Mouse (Mus musculus): ENCODE measurements around the gene Eefsec.
A peak's percentile ranks its signal among the peaks of the same experiment; 100 is the strongest.

The Eefsec gene

DNA sequence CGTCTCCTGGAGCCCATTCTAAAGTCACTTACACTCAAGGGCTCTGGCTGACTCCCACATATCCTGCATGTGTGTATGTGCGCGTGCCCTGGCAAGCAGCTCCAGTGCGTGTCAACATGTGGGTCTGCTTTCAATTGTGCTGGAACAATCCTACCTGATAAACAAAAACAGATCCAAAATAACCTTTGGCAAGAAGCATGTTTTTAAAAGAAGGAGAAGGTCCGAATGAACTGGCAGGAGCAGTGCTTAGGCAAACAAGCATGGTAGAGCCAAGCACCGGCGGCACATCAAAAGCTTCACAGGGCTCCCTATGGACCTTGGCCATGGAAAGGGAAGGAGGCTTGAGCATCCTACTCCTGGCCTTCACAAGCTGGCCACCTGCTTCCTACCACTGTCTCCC is 105.6 kb downstream of the Eefsec start:
- DNase-seq = no peak

- DNase-seq = no peak
These were observed 117.0 kb downstream of the Eefsec start for GRCm38 (mm10) chr6:88329336-88329735.

- DNase-seq = no peak
These were observed 124.5 kb downstream of the Eefsec start for GRCm38 (mm10) chr6:88321879-88322278.

DNA sequence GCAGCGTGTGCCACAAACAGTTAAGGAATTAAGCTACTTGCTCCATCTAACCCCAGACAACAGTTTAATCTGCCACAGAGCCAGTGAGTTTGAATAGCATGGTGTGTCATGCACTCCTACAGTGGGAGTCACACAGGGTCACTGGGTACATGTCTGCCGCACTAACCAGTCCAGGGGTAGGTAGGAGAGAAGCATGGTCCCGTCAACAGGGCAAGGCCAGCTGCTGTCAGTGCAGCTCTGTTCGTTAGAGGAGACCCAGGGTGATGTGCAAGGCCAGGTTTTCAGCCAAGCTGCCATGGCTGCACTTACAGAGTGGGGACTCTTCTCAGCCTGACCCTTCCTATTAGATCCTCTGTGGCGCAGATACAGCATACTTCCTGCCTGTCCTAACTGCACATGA is 125.1 kb downstream of the Eefsec start:
- no peak for DNase-seq

- DNase-seq = no peak
These were observed 126.6 kb downstream of the Eefsec start for GRCm38 (mm10) chr6:88319735-88320134.

DNA sequence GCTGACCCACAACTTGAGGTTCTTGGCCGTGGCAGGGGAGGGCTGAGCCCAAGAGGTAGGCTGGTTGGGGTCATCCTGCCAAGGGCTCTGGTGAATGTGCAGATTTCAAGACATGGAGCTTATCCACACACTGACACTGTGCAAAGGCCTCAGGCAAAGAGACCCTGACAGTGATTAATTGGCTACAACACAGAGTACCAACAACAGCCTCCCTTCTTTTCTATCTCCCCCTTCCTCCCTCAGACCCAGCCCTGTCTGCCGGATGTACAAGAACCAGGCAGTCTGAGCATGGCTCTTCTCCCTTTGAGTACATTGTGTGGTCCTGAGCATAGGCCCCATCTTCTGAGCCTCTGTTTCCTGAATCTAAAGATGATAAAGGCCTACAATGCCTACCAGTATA is 131.0 kb downstream of the Eefsec start:
- DNase-seq = peak; percentile 20

- no peak for DNase-seq
These were observed 132.4 kb downstream of the Eefsec start for GRCm38 (mm10) chr6:88313937-88314336.

DNA sequence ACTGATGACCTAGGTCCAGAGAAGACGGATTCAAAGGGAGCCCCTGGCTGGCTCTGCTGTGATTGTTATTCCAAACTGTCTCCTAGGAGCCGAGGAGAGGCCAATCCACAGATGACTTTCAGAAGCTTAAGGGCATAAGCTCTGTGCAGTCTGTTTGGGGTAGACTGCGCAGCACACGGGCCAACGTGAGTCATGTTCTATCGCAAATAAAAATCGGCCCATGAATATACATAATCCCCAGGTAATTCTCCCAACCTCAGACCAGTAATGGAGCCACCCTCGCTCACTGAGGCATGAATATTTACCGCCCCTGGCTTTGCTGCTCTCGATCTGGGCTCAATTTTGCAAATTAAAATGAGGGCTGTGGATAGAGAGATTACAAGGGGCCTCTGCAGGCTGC is 134.7 kb downstream of the Eefsec start:
- no peak for DNase-seq

- DNase-seq = no peak
These were observed 140.1 kb downstream of the Eefsec start for GRCm38 (mm10) chr6:88306100-88306746.

- DNase-seq = no peak
These were observed 145.1 kb downstream of the Eefsec start for GRCm38 (mm10) chr6:88301234-88301633.

- DNase-seq = no peak
These were observed 146.8 kb downstream of the Eefsec start for GRCm38 (mm10) chr6:88299491-88299890.

DNA sequence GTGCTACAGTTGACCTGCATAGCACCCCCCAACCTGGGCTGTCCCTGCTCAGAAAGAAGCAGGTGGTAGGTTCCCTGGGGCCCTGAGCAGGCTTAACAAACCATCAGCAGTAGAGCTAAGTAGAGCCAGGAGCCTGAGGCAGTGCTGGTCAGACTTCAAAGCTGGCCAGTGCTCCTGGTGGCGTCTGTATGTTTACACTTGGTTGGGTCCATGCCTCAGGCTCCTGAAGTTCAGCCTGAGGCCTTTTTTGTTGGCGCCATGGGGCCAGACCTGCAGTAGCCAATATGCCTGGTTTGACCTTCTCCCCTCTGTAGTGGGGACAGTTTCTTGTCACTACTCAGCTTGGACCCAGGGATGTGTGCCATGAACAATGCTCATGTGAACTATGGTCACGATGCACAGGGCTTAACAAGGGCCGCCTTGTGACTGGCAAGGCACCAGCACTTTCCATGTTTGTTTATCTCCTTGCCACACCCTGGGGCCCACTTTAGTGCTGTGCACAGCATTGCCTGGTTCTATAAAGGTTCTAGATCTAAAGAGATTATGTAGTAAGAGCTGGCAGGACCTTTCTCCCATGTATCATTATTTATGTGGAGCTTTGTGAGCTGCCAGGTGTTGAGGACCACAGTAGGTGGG is 153.9 kb downstream of the Eefsec start:
- no peak for DNase-seq

- no peak for DNase-seq
These were observed 156.1 kb downstream of the Eefsec start for GRCm38 (mm10) chr6:88290129-88290766.

GRCm38 (mm10) chr6:88278141-88278540 is 168.2 kb downstream of the Eefsec start:
- DNase-seq = no peak

- no peak for DNase-seq
These were observed 169.1 kb downstream of the Eefsec start for GRCm38 (mm10) chr6:88277242-88277641.

GRCm38 (mm10) chr6:88276221-88276620 is 170.1 kb downstream of the Eefsec start:
- DNase-seq = no peak

DNA sequence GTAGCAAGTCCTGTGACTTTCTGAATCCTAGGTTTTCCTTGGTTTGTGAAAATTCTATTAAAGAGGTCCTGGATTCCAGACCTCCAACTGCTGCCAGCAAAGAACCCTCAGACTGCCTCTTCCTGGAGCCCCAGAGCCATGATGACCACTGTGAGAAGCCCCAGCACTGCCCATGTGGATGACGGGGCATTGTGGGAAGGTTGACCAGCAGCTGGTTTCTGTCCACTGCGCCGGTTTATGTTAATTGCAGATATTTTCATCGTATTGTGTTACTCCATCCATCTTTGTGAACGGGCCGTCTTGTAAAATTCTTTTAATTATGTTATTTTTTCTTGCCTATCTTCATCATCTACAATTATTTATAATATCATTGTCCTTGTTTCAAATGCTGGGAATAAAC is 171.7 kb downstream of the Eefsec start:
- no peak for DNase-seq

GRCm38 (mm10) chr6:88267970-88268369 is 178.4 kb downstream of the Eefsec start:
- DNase-seq = no peak

GRCm38 (mm10) chr6:88267068-88267467 is 179.3 kb downstream of the Eefsec start:
- no peak for DNase-seq

DNA sequence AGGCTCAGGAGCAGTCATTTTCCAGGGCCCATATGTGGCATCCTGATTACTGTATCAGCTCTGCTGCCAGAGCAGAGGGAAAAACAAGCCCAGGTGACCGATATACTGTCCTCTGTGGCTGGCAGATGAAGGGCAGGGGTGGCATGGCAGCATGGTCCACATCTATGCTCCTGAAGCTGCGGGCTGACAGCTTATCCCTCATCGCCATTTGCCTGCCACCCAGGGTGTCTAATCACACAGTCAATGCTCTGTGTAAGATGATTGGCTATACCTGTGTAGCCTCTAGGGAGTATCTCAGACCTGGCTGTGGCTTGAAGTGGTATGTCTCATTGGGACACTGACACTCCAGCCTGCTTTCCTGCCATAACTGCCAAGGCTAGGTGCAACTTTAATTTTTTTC is 180.3 kb downstream of the Eefsec start:
- no peak for DNase-seq

- no peak for DNase-seq
These were observed 181.0 kb downstream of the Eefsec start for GRCm38 (mm10) chr6:88265355-88265754.

DNA sequence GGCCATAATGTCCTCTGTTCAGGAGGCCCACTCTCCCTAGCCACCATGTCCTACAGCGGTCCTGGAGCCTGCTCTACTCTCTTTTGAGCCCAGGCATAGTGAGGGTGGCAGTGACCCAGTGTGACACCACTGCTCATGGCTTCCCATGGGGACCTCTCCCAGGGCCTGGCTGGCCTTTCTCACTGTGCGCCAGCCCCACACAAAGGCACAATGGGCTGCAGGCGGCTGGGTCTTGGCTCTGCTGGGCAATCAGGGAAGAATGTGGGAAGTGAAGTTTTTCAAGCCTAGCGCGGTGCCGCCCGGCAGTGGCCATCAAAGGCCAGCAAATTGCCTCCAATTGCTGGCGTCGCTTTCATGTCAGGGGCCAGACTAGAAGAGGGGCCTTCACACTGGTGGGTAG is 184.2 kb downstream of the Eefsec start:
- DNase-seq = peak; percentile 23

DNA sequence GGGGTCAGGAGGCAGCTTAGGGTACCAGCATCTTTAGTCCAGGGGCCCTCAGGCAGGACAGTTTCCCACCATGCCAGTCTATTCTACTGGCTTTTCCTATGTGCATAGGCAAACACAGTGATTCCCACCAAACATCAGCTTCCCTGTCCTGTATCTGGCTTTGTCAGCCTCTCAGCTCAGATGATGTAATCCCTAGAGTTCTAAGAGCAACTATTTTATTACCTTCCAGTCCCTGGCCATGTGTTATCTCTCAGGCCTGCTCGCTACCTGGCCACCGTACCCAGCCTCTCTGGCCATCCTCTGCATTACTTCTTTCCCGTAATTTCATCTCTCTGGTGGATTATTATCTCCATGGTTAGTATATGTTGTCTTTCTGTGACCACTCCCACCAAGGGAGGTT is 185.7 kb downstream of the Eefsec start:
- no peak for DNase-seq

GRCm38 (mm10) chr6:88259621-88260020 is 186.7 kb downstream of the Eefsec start:
- no peak for DNase-seq

All from retina, postnatal 1 day (tissue).